Mouse (Mus musculus) embryo, embryonic 11.5 days (tissue): ENCODE measurements at regions not wholly inside any gene's neighbourhood (a gene's known extent, or its start where the extent isn't known, plus 50 kb on each side); places are given as distances from the start of the nearest gene placed in this dataset.

Source experiments
- DNase-seq: peaks from one replicate; pipeline ENCODE4 v3.0.0-alpha.2; 2012; ENCODE audit warnings: low read depth, low spot score

DNA sequence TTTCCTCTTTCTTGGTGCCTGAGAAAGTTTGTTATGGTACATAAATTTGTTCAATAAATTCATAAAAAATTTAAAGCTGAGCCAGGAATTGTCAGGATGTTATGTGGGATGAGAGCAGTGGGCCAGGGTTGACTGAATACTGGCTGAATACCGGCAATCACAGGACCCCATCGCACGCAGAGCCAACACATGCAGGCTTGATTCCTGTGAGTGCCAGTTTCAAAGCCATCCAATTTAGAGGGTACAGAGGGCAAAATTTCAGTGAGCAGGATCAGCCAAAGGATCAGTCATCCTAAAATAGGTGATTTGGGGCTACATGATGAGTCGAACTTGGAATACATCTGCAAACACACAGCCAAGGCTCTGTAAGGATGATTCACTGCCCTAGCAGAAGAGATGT is 583.6 kb upstream of the Nectin3 start:
- no peak for DNase-seq

DNA sequence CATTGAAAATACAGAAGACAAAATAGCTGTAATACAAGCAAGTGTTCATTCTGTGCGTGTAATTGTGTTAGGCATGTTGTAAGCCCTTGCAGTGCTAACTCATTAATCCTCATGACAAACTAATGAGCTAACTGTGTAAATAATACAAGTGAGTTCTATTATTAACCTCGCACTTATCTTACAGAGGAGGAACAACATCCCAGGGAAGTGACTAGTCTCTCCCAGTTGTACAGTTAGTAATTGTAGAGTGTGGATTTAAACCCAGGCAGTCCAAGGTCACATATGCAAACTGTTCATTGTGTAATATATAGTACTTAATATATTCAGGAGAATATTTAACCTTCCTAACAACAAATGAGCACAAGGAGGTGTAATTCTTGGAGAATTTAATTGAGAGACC is 582.0 kb upstream of the Nectin3 start:
- DNase-seq, result no peak

DNA sequence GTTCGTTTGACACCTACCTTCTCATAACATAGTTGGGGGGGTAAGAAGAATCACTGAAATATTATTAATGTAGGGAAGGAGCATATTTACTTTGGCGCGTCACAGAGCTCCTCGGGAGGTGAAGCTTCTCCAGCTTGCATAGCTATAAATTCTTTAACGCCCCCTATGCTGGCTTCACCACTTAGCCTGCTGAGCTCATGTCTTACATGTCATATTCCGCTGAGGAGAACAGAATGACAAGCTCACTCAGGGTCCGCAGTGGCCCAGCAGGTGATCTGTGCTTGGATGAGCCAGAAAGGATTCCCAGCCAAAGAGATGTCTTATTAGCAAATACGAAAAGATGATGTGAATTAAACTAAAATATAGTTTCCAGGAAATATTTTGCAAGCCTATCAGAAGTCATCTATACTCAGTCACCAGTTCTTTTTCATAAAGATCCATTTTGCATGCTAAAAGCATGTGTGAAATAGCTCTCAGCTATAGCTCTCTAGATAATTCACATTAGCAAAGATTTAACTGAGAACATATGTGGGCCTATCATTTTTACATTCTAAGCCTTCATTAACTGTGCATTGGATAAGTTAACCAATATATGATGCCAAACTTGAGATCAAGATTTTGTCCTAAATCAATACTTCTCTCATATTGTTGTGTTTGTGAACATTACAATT is 561.1 kb upstream of the Nectin3 start:
- no peak for DNase-seq

DNA sequence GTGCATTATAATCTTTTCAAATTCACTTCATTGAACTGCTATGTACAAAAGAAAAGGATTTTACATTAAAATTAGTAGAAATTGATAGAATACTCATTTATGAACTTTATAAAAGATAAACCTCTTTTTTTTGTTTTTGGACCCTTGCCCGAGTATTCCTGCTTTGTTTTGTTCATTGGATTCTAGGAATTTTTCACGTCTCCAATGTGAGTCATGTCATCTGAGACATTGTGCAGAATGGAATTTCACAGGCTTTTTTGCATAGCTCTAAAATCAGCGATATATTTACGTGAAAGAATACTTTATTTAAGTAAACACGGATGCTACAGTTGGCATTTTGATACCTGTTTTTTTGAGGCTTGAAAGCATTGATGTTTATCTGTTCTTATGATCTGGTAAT is 560.5 kb upstream of the Nectin3 start:
- no peak for DNase-seq

DNA sequence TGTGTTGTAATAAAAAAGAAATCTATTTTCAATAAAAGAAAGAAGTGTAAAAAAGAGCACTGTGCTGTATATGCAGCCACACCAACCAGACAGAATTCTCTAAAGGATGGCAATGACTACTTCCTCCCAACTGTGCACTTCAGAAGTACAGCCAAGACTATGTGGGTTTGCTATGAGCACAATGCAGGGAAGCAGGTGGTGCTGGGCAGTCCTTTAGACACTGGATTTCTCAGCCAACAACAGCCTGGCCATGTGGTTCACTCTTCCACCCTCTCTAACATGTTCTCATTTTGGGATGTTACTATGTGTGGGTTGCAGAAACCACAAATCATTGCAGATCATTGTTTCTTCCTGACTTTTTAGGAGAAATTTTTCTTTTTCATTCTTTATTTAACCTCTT is 527.6 kb upstream of the Nectin3 start:
- no peak for DNase-seq

DNA sequence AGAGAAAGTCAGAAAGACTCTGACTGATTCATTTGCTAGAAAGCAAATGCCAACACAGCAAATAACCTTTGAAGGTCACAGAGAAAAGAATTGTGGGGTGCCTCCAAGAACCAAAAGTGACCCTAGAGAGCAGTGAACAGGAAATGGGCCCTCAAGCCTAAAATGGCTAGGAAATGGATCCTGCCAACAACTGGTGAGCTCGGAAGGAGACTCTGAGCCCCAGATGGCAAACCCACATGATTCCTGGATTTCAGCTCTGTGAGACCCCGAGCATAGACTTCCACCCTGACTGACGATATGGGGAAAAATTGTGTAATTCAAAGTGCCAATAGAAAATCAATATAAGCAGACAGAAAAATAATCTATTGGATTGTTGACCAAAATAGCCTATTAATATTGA is 519.2 kb upstream of the Nectin3 start:
- no peak for DNase-seq

DNA sequence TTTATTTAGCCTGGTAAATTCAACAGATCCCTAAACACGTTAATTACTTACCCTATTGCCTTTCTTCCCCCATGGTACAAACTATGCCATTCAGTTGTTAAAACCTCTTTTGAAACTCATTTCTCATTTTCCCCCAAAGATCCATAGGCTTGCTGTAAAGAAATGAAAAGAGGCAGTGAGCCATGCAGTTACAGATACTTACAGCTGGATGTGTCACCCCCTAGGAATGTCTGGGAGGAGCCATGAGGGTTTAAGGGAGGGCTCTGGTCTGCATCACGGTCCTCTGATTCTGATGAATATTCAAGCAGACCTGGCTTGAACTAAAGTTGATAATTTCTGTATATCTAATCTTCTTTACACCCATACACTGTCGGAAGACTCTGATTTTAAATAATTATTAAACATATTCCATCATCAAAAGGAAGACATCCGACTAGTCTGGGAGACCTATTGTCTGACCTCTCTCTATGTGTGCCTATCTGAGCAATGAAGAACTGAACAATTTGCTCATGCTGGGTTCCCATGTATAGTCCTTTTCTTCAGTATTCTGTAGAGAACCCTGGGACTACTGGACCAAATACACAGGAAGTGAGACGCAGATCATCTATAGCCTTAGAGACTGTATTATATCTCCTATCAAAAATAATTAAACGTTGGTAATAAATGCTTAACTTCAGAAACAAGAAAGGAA is 484.7 kb upstream of the Nectin3 start:
- DNase-seq, result no peak

DNA sequence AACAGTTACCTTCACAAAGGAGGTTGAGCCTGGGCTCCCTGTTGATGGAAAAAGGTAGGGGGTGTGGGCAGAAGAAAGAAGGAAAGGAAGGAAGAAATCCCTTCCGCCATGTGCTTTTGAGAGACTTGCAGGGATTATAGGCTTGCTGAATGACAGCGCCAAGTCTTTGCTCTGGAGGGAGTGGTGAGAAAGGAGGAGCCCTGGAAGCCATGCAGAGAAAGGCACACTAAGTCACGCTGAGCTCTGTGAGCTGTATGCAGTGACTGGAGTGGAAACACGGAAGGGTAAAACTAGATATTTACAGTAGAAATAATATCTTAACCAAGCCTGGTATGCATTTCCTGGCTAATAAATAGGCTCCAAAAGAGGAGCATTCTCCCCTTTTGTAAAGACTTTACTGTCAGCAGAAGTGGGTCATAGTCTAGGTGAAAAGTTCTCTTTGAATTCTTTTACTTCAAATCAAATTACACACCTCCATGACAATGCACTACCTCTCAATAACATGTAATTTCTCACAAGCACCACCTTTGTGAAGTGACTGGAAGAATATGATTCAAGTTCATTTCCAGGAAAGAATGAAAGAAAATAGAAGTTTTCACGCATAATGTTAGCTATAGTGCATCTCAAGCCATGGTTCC is 484.1 kb upstream of the Nectin3 start:
- no peak for DNase-seq

DNA sequence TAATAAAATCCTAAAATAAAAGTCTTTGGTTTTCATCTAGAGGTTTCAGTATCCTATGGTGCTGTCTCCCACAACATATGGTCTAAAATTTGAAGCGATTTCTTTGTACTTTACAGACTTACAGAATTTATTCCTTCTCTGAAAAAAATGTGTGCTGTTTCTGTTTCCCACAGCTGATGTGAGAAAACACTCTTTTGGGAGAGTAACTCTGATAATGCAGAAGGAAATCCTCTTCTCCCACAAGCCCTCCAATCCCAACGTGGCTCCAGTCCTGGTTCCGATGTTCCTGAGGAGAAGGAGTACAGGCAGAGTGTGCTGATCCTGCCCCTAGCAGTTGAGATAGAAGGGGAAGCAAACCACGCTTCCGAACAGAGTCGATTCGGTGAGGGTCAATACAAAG is 467.4 kb upstream of the Nectin3 start:
- no peak for DNase-seq

DNA sequence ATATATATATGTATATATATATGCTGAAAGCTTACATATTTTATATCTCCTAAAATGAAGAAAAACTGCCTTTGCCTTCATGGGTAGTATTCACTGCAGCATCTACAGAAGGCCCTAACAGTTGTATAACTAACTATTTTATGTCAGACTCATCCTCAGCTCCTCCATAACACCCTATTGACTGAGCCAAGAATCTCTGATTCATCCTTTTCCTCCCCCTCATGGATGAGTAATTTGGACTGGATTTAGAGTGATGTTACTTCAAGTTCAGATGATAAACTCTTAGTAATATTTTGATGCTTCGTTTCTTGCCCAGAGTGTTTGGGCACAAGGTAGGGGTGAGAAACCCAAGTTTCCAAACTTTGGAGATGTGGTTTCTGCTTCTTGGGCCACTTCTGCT is 458.7 kb upstream of the Nectin3 start:
- DNase-seq, result no peak

DNA sequence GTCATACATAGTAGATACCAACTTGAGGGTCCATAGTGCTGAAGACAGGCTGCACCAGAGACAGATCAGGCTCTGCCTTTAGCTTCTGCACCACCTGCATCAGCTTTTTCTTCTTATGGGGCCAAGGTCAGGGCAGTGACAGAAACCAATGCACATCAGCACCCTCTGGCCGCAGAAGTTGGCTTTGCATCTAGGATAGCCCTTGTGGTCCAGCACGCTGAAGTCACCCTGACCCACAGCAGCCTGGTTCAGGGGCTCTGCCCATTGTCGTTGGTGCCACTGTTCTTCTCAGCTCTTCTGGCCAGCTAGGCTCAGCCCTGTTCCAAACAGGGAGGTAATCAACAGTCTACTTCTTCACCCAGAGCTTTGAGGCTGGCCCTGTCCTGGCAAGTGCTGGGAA is 427.7 kb upstream of the Nectin3 start:
- DNase-seq, result no peak

DNA sequence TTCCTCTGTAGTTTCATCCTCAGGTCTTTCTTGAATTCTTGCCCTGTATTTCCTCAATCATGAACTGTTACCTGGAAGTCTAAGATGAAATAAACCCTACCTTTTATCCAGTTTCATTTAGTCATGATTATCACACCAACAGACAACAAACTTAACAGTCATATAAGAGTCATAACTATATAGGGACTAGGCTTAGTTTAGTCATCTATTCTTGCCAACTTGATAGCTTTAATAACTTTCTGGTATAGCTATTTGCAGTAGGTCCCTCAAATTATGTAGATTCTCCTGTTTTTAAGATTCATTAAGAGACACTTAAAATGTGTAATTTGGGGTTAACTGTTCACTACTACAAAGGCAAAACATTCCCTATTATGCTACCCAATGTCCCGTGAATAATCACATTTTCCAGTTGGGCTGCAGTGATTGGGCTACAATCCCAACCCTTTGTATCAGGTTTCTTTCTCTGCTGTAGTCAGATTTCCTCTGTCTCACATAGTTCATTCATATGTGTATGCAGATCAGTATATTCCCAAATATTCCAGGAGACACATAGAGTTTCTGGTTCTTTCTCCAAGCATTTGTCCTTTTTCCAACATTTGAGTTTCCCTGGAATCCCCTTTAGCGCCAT is 396.4 kb upstream of the Nectin3 start:
- DNase-seq, result peak; percentile 1

DNA sequence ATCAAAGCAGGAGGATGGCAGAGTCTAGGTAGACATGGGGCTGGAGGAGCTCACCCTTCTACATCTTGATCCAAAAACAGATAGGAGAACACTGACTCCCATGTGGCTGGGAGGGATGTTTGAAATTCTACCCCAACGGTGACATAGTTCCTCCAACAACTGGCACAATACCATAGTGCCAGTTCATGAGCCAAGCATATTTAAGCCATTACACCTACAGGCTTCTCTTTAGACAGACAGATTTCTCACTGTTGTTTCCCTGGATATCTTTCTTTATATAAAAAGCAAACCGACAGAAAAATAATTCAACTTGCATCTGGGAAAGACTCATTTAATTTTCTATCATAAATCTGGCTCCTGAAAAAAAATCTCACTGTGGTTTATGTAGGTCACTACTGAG is 380.4 kb upstream of the Nectin3 start:
- DNase-seq, result no peak

DNA sequence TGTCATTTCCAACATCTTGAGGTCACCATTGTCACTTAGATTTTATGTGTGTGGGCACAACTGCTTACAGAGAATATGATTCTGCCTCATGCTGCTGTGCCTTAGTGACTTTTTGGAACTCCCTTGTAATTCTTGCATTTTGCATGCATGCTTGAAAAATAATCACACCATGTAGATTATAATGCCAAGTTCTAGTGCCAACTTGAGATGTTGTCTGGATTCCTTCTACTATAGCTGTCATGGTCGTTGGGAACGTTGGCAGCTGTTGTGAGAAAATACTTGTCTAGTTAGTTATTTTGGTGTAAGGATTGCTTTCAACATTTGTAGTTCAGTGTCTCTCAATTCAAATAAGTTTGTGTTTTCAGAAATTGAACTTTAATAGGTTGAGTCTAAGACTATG is 365.6 kb upstream of the Nectin3 start:
- DNase-seq, result no peak

DNA sequence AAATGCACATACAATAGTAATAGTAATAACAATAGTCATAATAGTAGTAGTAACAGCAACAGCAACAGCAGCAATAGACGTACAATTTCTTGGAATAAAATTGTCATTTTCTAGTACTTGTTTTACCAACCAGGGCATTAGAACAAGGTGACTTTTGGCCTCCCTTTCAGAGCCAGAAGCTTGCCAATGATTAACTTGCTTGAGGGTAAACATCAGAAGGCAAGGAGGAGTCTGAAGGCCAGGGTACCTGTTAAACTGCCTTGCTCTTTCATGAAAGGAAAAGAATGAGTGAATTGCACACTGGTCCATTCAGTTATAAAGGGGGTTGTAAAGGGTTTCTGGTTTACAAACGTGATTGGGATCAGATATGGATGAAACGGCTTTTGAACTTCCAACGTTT is 351.2 kb upstream of the Nectin3 start:
- no peak for DNase-seq

DNA sequence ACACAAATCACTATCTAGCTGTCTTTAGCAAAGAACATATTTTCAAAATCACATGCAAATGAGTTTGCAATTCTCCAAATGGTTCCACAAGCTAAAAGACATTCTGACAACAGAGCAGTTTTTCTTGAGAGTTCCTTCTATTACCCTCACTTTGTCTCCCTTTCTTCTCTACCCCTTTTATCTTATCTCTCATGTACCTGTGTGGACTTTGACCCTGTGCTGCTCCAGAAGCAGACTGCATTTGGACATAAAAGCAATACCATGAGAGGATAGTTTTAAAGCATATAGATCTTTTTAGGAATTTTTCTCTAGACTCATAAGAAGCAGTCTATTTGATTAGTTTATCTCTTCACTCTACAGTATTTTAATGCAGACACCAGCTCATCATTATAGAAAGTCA is 350.4 kb upstream of the Nectin3 start:
- no peak for DNase-seq

DNA sequence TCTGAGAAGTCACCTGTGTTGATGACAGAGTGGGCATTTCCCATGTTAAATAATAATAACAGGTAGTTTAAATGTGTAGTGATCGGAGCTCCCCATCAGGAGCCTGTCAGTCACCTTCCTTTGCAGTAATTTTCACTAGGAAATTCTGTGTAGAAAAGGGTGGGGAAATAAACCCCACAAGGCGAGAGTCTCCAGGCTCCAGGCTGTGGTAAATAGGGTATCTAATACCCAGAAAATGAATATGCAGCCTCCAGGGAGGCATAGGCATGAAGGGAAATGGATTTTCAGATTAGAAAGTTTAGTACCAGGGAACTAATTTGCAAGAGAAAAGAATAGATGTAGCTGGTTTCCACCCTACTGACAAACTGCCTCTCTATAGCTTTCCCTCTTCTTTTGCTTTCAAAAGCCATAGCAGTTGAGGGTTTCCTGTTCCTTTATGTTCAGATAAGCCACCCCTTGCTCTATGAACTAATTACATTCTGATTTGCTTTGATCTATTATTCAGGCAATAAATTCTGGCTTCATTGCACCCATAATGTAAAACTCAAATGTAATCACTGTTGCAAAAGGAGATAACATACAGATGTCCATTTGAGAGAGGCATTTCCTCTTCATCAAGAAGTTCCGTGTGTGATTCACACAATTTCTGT is 349.5 kb upstream of the Nectin3 start:
- no peak for DNase-seq

DNA sequence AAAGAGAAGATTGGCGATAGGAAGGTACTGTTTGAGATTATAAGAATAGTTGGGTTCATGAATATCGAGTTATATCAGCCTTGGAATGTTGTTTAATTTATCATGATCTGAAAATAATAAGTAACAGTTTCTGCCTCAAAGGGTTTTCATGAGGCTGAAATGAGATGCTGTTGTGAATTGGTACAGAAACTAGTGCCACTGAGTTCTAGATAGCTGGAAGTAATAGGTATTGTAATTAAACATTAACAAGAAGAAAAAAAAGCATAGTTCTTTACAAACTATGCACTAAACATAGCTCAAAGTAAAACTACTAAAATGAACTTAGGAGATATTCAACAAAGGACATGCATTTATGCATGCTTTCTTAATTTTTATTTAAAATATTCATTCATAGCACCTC is 342.9 kb upstream of the Nectin3 start:
- DNase-seq, result no peak

DNA sequence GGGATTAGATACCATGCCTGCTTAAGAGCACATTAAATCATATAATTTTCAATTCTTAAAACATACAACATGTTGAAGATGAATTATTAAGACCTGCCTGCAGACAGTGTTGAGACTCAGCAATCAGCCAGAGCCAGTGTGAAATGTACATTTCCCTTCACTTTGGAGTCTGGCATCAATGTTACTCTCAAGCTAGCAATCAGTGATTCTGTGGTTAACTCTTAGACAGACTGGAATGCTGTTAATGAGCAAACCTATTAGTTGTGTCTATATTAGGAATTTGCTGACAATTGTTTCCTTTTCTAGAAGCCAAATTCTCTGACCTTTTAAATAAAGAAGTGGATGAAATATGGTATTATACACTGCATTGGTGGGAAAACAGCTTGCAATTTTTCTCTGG is 342.4 kb upstream of the Nectin3 start:
- no peak for DNase-seq

DNA sequence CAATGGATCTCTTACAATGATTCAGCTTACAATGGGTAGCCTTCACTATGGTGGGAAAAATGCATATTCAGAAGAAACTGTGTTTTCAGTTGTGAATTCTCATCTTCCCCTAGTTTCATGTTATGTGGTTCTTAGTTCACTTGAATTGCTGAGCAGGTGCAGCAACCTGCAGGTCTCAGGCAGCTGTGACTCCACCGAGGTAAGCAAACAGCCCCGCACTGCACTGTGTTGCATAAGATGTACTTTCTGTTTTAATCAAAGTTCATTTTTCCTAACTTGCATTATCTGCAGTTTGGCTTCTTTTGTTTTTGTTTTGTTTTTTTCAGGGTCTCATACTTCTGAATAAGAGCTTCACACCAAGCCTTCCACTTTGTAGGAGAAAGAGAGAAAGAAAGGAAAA is 326.8 kb upstream of the Nectin3 start:
- no peak for DNase-seq

DNA sequence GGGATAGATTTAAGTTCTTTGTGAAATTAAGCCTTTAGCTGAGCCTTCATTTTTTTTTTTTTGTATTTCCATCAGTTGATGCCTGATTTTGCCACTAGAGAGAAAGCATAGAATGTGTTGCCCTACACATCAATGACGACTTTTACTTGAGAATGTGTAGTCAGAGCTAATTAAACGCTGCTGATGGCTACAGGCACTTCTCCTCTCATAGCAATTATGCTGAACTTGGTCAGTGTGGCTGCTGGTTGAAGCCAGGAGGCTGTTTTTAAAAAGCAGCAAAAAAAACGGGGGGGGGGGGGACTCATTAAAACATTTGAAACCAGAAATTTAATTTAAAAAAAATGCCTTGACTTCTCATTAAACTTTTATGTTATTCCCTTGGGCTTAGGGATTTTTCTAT is 324.4 kb upstream of the Nectin3 start:
- no peak for DNase-seq

DNA sequence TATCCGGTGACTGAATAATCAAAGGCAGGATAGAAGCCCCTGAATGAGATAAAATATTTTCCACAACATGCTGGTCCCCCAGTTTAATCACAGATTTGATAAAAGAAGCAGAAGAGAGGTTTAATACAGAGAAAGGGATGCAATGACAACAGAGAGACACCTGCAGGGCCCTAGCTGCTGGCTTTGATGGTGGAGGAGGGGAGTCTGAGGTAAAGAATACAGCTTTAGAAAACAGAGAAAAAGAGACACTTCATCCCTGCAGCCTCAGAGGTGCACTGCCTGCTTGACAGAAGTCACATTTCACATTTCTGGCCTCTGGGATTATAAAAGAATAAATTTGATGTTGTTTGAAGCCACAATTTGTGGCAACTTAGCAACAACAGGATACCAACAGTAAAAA is 319.9 kb upstream of the Nectin3 start:
- no peak for DNase-seq
